Mouse (Mus musculus) hindlimb bud, embryonic 11.5 days (tissue): ENCODE results near the gene Eid1.

ENCODE experiments used
- DNase-seq: peaks from one replicate; pipeline ENCODE4 v3.0.0-alpha.2; 2012; ENCODE audit warnings: low read depth, low spot score; ENCODE audit errors: extremely low spot score

Gene Eid1

DNA sequence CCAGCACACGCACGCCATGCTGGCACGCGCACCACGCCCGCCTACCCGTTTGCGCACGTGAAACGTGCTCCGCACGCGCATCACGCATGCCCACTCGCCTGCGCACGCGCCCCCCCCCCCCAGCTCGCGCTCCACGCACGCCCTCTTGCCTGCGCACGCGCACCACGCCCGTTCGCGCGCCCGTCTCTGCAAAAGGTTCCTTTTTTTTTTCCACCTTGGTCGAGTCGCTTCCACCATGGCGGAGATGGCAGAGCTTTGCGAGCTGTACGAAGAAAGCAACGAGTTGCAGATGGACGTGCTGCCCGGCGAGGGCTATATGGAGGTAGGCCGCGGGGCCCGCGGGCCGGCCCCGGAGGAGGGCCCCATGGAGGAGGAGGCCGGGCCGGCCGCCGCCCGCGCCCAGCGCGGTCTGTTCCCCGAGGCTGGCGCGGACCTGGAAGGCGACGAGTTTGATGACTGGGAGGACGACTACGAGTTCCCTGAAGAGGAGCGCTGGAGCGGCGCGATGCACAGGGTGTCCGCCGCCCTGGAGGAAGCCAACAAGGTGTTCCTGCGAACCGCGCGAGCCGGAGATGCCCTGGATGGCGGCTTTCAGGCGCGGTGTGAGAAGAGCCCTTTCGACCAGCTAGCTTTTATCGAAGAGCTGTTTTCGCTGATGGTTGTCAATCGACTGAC, at the start of gene Eid1:
Eid1 (plus strand) TSS at position 139 of the 675 bp plus-strand sequence.
- no peak for DNase-seq

DNA sequence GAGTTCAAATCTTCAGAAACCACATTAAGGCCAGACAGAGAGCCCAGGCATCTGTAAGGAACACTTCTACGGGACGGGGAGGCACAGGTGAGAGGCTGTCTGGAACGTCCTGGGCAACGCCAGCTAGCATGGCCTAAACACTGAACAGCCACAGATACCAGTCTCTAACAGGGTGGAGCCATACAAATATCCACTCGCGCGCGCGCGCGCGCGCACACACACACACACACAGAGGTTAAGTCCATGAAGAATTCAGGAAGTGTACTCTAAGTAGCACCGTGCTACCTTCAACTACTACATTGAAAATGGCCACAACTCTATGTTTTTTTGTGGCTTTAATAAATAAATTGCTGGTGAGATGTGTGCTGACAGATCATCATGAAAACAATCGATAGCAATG, 49.7 kb upstream of the Eid1 start:
- DNase-seq, result no peak

DNA sequence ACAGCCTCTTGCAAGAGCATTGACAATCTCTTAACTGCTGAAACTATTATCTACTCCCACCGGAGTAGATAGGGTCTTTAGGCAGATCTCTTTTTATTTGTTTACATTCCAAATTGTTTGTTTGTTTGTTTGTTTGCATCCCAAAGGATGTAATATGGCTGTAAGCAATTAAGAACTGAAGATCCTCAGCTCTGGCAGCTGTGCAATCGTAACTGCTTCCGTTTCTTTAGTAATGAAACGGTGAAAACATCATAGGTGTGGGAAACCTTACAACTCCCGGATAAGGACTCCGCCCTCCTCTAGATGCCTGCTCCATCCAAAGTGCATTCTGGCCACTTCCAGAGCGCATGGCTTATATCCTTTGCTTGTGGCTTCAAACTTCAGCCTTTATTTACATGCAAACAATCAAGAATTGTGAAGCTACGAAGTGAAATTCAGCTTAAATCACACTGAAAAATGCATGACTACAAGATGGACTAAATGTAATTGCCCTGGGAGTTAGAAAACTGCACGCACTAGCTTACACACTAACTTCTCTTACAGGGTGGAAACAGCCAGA, 48.7 kb upstream of the Eid1 start:
- DNase-seq, result no peak

DNA sequence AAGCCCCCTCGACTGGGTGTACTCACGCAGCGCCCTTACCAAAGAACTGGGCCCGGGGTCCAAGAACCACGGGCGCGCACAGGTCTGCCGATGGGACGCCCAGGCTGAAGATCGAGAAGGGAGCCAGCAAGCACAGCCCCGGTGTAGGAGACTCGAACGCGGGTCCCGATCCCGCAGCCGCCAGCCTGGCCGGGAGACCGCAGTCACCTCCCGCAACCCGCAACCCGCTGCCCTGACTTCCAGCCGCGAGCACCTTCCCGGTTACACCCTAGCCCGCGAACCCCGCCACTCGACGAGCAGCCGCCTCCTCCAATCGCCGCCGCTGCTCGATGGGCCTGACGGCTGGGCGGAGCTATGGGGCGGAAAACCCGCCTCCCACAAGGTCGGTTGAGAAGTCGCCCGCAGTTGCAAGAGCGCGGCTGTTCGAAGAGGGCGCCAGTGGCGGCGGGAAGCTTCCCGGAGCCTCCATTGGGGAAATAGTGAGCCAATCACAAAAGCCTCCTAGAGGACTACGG, 48.0 kb upstream of the Eid1 start, which contains the start of gene Cep152:
Cep152 (minus strand) TSS at position 277 of the 515 bp plus-strand sequence.
- DNase-seq, result peak; percentile 86

DNA sequence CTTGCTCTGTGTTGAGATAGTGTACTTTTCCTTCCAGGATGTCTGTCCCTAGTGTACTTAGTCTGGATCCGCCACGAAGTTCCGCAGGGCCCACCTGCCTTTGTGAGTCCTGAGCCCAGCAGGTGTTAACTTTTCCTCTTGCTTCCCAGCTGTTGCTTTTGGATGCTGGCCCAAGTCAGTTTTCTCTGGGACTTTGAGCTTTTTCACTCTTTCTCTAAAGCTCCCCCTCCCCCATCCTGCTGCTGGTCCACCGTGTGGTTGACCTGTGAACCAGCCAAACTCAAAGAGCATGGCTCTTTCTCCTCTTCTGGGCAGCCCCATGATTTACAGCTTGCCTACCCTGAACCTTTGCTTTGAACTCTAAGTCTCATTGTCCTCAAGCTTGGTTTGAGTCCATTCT, 46.4 kb upstream of the Eid1 start:
- DNase-seq, result no peak

DNA sequence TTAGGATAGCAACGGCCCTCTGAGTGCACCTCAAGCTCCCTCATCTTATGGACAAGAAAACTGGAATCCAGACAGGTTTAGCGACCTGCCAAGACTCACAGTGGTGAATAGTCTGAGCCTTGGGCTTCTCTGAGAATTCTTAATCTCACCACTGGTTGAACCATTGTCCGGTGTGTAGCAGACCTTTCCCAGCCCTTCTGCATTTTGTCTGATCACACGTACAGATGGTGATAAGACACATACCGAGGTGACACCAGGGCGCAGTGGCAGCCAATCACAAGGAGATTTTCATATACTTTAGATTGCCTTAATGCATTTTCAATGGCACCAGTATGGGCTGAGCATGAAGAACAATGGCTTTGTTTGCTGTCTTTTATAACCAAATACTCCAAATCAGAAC, 44.4 kb upstream of the Eid1 start:
- no peak for DNase-seq

DNA sequence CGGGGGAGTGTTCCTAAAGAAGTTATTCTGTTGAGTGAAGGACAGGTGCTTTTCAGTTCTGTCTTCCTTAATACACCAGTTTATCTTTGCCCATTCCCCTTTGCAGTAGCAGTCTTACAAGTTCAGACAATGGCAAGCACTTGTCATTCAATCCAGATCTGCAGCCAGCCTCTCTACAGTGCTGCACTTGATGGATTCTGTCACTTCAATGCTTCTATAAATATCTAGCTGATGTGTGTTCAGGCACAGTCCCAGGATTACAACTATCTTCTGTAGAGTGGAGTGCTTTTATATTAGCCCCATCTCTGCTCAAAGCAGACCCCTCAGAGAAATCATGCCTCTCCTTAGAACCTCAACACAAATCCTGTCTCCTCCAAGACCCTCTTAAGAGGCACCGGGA, 42.9 kb upstream of the Eid1 start:
- no peak for DNase-seq

DNA sequence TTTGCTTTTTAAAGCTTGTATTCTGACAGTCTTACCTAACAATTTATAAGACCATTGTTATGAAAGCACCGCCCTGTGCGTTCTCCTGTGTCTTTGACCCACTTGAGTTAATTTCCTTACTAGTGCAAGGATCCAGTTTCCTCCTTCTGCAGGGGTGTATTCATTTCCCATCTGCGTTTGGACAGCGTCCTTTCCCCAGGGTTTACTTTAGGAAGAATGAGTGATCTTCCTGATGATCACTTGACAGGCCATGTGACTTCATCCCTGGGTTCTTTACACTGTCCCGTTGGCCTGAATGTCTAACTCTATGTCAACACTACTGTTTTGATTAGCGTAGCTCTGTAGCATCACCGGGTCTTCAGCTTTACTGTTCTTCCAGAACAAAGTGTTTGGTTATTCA, 35.6 kb upstream of the Eid1 start:
- no peak for DNase-seq

DNA sequence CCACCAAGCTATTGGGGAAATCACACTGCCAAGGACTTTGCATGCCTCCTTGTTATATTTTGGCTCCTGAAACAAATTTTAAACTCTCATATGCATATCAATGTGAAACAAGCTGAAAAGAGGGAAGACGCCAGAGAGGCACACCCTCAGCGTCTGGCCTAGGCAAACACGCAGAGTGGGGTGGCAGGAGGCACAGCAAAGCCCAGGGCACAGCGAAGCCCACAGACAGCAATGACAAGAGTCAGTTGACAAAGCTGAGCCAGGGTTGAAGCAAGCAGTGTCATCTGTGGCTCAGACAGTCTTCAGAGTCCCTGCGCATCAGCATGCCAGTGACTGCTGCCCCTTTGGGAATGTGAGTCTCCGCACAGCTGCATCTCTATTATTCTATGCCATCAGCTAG, 28.0 kb upstream of the Eid1 start:
- no peak for DNase-seq

DNA sequence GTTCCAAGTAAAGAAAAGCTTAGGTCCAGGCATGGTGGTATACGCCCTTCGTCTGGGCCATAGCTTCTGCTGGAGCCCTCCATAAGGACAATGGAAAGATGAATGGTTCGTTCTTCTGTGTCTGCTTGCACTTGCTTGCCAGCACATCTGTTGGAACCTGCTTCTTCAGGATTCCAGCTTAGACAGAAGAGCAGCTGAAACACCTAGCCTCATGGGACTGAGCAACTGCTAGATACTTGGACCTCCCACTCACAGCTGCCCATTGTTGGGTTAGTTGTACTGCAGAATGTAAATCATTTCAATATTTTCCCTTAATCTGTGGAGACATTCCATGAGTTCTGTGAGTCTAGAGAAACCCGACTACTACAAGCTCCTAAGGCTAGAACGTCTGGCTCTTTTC, 22.9 kb upstream of the Eid1 start:
- DNase-seq, result no peak

DNA sequence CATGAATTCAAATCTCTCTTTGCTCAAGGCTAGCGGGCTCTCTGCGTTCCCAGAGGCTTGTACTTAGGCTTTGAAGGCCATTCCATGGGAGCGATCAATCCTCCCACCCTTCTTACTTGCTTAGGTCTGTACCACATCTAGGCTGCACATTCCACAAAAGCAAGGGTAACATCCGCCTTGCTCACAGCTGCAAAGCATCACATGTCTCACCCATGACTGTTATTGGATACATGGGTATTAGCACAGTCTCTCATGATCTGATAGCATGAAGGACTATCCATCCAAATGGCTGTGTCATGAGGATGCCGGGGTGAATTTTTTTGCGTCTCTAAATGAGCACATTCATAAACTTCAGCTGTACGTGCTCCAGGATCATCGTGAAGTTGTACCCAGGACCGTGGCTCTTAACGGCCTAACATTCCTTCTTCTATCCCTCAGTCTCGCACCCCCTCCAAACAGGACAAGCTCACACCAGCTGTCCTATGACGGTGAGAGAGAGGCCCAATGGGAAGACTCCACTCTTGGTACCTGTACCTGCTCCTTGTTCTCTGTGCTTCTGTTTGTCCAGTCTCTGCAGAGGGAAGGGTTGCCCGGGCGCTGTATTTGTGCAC, 22.0 kb upstream of the Eid1 start:
- no peak for DNase-seq

DNA sequence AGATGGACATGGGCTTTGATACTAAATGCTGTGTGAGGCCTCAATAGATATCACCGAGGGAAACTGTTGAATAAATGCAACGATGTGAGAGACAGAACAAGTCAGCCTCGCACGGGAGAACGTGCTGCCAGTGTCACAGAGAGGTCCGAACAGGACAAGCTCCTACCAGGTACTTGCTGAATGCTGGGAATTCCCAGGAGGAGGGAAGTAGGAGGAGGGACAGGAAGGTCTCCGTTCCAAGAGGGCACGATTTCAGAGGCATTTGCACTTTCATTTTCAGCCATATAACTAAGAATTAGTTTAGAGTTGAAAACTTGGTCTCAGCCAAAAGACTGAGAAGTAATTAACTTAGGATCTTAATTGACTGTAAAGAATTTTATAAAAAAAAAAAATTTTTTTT, 21.3 kb upstream of the Eid1 start:
- no peak for DNase-seq

DNA sequence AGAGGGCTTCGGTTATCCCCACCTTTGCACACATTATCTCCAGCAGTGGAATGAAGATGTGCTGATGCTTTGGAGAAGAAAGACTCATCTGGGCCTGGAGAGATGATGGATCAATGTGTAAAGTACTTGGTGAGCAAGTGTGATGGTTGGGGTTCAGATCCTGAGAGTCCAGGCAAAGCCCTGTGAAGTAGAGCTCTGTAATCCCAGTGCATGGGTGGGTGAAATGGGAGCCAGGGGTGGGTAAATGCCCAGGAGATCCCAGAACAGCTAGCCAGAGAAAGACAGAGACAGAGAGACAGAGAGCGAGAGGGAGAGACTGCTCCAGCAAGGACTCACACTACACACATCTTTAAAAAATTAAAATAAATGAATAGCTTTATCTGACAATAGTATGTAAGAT, 19.6 kb upstream of the Eid1 start:
- DNase-seq, result no peak

DNA sequence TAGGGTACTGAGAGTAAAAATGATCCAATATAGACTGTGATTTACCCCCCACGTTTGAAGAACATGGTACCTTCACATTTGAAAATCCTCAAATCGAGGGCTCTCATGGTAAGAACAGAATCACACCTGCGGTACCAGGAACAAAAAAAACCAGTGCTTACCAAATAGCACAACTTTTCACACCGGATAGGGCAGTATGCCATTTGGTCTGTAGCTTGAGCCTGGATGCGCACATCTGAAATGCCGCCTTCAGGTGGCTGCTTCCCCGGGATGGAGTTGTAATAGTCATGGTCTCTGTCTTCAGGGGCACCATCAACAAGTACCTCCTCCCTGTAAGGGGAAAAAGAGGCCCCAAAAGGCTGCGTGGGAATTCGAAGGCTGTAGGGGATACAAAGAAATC, 17.5 kb upstream of the Eid1 start:
- no peak for DNase-seq

DNA sequence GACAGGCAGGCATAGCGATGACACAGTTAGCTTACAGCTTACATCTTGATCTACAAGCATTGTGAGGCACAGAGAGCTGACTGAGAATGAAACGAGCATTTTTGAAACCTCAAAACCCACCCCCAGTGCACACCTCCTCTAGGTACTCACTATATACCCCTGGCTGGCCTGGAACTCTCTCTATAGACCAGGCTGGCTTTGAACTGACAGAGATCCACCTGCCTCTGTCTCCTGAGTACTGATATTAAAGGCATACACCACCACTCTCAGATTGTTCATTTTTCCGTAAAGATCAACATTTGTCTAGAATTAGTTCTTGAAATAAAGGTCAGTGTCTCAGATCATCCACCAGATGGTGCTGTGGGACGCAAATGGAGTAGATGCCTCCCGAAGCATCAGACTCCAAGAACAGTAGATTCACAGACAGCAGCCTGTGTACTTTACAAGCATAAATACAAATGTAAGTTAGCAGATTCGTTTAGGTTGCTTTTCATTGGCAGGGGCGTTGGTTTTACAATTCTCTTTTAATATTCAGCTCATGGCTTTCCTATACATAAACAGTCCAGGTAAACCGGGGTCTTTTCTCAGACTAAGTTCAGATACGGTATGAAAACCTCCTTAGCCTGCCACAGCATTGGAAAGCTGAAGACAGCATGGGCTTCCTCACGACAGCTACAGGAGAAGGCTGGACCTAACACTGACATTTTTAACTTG, 12.9 kb upstream of the Eid1 start:
- DNase-seq, result peak; percentile 70

DNA sequence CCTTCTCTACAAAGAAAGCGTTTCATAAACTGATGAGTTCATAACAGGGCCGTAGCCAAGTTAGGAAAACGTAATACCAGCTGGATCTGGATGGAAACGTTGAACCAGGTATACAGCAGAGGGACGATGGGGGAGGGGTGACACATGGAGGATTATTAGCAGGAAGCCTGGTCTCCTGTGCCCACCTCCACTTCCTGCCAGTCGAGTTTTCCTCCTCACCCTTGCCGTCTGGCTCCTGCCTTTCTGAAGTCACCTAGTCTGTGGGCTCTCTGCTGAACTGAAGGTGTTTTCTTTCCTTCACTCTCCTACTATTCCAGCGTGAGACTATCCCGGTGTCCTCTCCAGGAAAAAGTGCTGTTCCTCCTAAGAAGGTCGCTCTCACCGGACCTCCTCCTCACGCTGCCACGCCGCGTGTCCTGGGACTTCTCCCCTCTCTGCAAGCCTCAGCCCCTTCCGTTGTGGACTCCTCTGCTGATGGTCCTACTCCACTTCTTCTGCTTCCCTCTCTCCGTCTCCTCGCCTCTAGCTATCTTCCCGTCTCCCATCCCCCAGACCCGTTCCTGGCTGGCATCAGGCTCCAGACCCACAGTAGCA, 12.3 kb upstream of the Eid1 start:
- no peak for DNase-seq

DNA sequence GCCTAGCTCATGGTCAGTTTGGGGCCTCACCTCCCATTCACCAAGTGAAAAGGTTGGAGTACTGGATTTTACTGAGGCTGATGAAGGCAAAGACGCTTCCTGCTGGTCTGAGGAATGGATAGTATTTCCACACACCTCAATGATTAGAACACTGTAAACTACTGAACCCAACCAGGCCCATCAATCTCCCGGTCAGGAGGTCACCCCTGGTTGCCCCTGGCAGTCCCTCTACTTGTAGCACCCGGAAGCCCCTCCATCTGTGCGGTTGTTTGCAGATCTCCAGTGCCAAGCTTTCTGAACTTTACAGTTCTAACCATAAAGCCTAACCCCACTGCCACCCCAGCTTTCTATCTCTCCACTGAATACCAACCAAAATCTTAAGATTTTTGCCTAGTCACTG, 11.7 kb upstream of the Eid1 start:
- no peak for DNase-seq

DNA sequence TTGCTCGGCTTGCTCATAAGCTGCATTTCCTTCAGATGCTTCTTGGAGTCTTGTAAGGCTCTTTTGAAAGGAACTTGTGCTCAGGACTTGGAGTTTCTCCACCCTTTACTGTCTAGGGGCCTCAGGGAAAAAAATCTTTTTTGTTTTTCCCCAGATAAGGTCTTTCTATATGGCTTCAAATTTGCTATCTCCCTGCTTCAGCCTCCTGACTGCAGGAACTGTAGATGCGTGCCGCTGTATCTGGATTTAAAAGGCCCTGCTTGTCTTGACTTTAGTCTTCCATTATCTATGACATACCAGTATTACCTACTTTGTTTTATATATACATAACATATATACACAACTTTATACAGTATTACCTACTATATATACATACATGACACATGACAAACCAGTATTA, 10.4 kb upstream of the Eid1 start:
- no peak for DNase-seq

DNA sequence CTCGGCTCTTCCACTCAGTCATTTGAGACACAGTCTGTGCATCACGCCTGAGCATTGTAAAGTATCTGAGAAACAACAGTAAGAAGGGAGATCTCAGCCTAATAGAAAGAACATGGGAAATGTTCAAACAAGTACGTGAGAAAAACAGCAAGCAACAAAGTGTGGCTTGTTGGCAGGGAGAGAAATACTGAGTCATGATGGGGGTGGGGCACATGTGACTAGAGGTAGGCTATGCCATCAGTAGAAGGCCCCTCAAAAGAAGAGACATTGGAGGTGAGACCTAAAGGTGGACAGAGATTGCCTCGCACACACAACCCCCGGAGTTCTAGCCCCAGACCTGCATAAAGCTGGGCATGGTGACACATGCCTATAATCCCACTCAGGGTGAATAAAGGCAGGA, 7.7 kb upstream of the Eid1 start:
- no peak for DNase-seq

DNA sequence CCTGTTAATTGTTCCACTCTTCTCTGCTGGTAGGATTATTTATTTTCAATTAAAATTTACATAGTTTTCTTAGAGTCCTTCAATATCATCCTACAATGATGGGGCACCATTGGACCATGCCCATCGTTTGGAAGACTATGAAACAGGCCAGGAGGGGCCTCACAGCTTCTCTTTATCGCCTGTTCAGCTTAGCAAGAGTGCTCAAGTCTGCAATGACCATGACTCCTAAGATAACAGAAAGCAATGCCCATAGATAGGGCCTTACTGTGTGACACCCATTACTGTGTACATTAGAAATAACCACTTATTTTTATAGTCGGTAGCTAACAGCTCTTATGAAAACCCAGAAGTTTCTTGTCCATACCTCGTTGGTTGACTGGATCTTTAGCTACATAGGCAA, 7.0 kb upstream of the Eid1 start:
- DNase-seq, result no peak

DNA sequence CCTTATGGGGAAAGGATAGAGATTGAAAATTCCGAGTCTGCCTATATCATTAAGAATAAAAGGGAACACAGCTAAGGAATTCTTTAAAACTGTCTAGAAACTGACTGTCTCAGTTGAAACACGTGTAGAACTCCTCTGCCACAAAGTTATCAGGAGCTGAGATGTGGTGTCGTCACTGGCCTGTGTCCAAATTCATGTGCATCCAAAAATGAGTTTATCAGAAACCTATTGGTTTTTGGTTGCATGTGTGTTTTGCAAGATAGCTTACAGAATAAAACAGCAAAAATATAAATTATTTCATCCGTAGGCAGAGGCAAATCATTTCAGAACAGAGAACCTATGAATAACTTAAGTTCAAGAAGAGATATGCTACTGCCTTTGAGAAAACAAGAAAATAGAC, 6.2 kb upstream of the Eid1 start:
- no peak for DNase-seq

DNA sequence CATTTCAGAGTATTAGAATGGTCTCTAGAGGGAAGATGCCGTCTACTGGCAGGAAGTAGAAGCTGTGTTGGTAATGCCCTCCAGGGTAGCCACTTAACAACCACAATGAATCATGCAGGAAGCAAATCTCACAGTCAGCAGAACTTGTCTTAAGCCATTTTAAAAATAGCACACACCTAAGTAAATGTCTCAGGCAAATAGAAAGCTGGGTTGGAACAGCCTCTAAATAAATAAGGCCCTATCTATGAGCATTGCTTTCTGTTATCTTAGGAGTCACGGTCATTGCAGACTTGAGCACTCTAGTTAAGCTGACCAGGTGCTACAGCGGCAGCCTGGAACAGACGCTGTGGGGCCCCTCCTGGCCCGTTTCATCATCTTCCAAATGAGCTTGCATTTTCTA, 5.7 kb upstream of the Eid1 start:
- DNase-seq, result no peak
